Mouse (Mus musculus): Measurements from ENCODE around the gene Olfr465-ps1. TPM values are rescaled to one million over a fixed set of nuclear protein-coding genes. Genes with fewer than 3 reads are reported as not detected.

The Olfr465-ps1 gene
- total RNA-seq (2021), result not detected

DNA sequence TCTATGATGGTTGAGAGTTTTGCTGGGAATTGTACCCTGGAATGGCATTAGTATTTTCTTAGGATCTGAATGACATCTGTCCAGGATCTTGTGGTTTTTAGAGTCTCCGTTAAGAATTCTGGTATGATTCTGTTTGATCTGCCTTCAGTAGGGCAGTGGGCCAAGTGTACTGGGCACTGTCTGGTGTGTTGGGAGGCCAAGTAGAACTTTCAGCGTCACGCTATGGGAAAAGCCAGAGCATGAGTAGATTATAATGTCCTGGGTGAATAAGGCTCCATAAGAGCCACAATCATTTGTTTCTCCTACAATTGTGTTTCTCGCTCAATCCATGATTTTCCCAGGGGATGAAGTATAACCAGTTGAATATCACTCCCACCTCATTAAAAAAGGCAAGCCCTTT lies at the start of gene Olfr465-ps1:
TSS of gene Olfr465-ps1 (plus strand) at position 301 of the 400 bp plus-strand sequence.
- intact Hi-C loops (cut with DNase I), result no loop called here
- no peak for DNase-seq (ENCODE audit: low spot score)

DNA sequence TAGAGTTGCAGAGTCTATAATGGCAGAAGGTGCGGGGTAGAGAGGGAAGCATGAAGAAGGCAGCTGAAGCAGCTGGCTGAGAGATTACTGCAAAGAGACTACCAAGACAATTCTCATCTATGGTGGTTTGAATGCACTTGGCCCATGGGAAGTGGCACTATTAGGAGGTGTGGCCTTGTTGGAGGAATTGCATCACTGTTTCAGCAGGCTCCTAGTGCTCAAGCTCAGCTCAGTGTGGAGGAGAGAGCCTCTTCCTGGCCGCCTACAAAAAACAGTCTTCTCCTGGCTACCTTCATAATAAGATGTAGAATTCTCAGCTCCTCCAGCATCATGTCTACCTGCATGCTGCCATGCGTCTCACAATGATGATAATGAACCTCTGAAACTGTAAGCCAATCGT lies 42.0 kb upstream of the Olfr465-ps1 start:
- no peak for DNase-seq (ENCODE audit: low spot score)
- intact Hi-C loops (cut with DNase I), result no loop called here

DNA sequence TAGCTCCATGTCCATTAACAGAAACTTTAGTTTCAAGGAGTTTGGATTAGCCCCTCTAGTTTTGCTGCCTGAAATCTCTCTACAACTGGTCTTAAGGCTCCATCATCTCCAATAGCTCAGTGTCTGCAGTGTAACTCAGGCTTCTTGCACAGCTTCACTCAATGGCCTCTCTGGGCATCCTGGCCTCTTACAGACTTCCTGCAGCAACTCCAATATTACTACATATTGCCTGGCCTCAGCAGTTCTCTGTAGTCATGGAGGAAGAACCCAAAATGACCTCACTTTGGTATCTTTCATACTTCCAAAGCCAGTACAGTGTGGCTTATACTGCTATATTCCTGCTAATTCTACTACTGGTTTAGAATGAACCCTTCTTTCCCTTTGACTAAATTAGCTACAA lies 40.9 kb upstream of the Olfr465-ps1 start:
- no peak for DNase-seq (ENCODE audit: low spot score)
- intact Hi-C loops (cut with DNase I), result no loop called here

DNA sequence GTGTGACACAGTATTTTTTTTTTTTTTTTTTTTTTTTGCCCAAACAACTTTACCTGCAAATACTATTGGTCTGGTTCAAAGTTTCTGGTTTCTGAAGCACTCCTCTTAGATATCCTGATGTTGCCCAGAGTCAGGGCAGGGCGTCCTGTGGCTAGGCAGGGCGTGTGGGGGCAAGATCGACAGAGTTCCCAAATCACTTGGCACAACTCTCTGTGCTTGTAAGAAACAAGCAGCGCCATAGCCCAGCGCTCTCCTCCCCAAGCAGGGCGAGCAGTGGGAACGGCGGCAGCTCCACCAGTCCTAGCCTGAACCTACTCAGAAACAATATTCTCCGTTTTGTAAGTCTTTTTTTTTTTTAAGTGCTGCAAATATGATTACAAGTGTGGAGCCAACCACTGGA lies 37.2 kb upstream of the Olfr465-ps1 start:
- intact Hi-C loops (cut with DNase I), result no loop called here
- DNase-seq (ENCODE audit: low spot score), result no peak

DNA sequence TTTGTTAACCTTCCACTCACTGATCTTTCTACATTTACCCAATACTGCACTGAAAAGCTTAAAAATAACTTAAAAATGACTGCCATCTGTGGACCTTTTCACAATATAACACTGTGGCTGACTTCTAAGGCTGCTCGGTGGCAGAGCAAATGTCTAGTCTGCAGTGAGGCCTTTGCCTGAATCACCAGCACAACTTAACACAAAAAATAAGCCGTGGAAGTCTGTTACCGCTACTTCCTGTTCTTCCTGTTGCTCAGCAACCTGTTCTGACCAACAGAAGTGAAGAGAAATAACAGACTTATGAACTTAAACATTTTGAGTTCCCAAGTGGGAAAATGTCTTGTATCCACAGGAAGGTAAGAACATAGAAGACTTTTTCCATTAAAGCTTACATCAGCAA lies 36.7 kb upstream of the Olfr465-ps1 start:
- DNase-seq (ENCODE audit: low spot score), result no peak
- intact Hi-C loops (cut with DNase I), result no loop called here

DNA sequence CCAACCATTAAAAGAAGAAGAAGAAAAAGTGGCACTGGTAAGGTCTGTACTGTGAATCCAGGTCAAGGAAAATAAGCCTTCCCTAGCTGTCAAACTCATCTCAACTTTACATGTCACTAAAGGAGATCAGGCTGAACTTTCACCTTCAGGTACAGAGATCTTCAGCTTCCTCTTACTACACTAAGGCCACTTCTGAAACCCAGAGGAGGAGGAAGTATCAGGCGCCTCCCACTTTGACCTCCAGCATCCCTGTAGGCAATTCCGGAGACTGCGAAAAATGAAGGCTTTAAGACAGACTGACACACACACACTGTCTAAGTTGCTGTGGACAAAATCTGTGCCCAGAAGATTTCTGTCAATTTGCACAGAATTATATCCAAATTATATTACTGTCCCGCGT lies 25.9 kb upstream of the Olfr465-ps1 start:
- intact Hi-C loops (cut with DNase I), result loop anchor here (5.0 to 10.0 kb wide), 3 partner anchors 130 to 797 kb away; partner anchors contain the start of genes Aaed1 and Zfp369
- no peak for DNase-seq (ENCODE audit: low spot score)

DNA sequence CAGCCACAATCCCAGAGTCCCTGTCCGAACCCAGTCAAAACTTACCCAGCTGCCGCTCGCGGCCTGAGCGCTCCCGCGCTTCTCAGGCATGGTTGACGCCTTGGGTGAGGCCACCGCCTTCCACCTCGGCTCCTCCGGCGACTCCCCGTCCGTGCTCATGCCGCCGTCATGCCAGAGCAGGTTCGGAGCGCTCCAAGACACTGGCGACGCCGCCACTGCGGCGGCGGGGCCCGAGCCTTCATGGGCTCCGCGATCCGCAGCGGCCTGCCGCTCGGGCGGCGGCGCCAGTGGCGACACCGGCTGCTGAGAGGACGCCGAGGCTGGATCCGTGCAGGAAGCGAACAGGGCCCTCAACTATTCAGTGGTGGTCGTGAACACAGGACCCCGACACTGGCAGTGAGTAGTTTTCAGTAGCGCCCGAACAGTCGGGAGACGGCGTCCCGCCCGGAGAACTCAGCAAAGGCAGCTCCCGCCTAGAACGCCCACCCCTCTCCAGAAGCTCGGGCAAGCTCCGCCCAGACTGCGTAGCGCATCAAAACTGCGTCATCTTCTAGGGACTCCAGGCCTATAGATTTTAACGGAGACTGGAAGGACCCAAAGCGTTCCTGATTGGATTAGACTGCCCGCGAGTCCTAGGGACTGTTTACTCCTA lies 25.3 kb upstream of the Olfr465-ps1 start, which contains the start of gene Mfsd14b:
TSS of gene Mfsd14b (minus strand) at position 517 of the 652 bp plus-strand sequence.
- intact Hi-C loops (cut with DNase I), result loop anchor here (5.0 to 10.0 kb wide), 3 partner anchors 130 to 798 kb away; partner anchors contain the start of genes Aaed1 and Zfp369

DNA sequence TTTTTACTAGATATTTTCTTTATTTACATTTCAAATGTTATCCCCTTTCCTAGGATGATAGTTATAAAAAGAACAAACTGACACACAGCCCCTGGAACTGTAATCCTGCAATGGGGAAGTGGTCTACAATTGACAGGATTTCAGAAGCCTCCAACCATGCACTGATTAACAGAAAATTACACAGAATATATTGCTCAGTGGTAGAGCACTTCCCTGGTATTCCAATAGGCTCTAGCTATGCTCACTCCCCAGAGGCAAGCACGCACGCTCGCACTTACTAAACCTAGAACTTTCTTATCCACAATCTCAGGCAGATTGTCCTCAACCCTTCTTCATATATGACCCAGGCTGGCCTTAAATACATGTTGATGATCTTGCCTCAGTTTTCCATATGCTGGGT lies 24.6 kb upstream of the Olfr465-ps1 start:
- no peak for DNase-seq (ENCODE audit: low spot score)
- intact Hi-C loops (cut with DNase I), result loop anchor here (5.0 to 10.0 kb wide), 3 partner anchors 129 to 798 kb away; partner anchors contain the start of genes Aaed1 and Zfp369

More for the DNA sequence above, 25.3 kb upstream of the Olfr465-ps1 start, which contains the start of gene Mfsd14b:
- DNase-seq (ENCODE audit: low spot score), result peak; percentile 81

DNA sequence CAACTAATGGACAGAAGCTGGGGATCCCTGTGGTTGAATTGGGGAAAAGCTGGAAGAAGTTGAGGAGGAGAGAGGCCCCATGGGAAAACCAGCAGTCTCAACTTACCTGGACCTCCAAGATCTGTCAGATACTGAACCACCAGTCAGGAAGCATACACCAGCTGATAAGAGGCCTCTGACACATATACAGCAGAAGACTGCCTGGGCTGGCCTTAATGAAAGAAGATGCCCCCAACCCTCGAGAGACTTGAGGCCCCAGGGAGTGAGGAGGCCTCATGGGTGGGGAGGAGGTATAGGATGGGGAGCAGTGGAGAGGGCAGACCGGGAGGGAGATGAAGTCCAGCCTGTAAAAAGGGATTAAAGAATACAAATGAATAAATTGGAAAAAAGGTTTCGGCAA lies 16.9 kb upstream of the Olfr465-ps1 start:
- no peak for DNase-seq (ENCODE audit: low spot score)
- intact Hi-C loops (cut with DNase I), result loop anchor here (10.0 kb wide), 1 partner anchor 676 kb away; no protein-coding TSS in a partner anchor

DNA sequence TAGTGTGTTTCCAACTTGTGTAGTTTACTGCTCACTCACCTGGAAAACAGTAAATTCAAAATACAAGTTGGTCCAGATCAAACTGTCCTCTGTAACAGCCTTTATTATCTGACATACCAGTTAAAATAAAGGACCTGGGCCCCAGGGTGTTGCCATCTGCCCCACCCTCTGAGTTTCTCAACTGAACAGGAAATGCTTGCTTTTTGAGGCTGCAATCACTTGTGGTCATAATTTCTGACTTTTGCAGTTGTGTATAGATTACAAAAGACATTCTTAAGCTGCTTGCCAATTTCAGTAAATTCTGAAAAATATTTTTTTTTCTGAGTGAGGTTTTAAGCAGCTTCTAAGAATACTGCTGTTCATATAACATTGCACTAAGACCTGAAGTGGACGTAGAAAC lies 15.8 kb upstream of the Olfr465-ps1 start:
- DNase-seq (ENCODE audit: low spot score), result no peak
- intact Hi-C loops (cut with DNase I), result loop anchor here (10.0 kb wide), 1 partner anchor 677 kb away; no protein-coding TSS in a partner anchor

DNA sequence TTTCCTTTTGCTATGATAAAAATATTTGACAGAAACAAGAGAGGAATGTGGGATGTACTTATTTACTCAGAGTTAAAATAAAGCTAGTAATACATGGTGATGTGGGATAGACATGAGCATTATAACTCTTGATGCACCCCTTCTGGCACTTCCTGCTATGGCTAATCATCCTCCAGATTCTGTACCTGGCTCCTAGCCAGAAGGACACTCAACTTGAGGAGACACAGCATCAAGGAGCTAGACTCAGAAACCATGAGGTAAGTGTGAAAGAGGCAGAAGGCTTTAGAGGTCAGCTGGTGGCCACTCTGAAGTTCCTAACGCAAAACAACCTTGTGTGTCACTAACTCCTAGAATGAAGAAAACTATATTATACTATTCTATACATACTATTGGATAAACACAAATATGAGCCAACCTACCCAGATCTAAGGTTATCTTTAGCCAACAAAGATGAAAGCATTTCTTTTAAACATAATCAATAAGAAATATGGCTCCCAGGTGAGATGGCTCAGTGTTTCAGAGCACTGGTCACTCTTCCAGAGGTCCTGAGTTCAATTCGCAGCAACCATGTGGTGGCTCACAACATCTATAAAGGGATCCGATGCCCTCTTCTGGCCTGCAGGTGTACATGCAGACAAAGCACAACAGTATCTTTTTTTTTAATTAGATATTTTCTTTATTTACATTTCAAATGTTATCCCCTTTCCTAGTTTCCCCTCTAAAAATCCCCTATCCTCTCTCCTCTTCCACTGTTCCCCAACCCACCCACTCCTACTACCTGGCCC lies 10.6 kb upstream of the Olfr465-ps1 start:
- intact Hi-C loops (cut with DNase I), result loop anchor here (10.0 kb wide), 1 partner anchor 682 kb away; no protein-coding TSS in a partner anchor
- DNase-seq (ENCODE audit: low spot score), result no peak

DNA sequence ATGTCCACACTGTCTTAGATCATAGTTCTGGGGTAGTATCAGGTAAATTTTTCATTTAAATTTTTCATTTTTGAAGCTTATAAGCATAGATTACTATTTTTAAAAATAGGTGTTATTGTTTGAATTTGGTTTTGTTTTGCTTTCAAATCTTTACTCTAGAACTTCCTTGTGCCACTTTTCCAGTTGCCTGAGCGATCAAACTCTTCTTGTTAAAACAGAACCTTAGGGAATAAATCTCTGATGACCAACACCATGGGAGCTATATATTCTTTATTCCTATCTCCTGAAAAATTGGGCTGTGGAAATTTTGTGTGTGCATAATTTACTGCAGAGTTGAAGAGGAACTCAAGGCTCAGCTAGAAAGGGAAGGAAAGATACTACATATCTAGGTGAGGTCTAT lies 12.1 kb downstream of the Olfr465-ps1 start, which contains the start of gene Olfr466:
TSS of gene Olfr466 (plus strand) at position 301 of the 400 bp plus-strand sequence.
- DNase-seq (ENCODE audit: low spot score), result no peak
- intact Hi-C loops (cut with DNase I), result no loop called here

DNA sequence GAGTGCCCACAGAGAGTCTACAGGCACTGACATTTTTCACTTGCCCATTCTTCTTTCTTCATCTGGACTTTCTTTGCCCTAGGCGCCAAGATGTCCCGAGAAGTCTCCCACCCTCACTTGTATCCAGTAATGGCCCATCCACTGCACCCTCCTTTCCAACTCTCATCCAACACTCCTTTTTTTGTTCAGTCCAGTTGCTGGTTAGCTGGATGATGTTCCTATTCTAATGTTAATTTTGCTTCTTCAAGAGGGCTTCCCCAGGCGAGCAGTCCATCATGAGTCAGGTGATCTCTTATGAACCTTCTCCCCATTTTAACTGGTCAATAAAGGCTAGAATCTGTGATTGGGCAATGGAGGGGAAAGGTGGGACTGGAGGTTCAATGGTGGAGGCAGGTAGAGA lies 36.2 kb downstream of the Olfr465-ps1 start:
- DNase-seq (ENCODE audit: low spot score), result no peak
- intact Hi-C loops (cut with DNase I), result no loop called here

DNA sequence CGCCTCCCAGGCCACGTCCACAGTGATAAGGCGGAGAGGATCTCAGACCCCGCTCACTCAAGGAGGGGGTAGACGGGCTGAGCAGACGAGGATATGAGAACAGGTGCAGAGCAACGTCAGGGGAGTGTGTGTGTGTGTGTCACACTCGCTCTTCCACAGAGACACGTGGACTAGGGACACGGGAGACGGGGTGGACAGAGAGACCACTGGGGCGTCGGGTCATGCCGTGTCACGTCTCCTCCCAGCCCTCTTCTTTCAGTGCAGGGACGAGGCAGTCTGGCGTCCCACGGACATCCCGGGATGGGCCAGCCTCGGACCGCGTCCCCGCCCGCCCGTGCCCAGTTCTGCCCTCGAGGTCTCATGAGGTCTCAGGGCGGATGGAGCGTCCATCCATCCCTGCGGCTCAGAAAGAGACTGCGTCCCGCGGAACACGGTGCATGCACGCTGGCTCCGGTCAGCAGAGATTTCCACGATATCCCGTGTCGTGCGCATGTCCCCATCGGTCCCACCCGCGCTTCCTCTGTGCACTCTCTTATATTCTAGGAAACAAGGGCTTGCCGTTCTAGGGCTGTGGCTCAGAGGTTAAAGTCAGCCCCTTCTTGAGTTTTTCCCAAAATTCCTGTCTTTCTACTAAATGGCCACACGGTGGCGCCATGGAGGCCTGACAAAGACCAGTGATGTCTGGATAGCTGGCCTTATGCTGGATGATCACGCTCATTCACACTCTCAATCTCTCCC lies 38.0 kb downstream of the Olfr465-ps1 start:
- intact Hi-C loops (cut with DNase I), result loop anchor here (2.0 kb wide), 1 partner anchor 135 kb away; no protein-coding TSS in a partner anchor
- no peak for DNase-seq (ENCODE audit: low spot score)

DNA sequence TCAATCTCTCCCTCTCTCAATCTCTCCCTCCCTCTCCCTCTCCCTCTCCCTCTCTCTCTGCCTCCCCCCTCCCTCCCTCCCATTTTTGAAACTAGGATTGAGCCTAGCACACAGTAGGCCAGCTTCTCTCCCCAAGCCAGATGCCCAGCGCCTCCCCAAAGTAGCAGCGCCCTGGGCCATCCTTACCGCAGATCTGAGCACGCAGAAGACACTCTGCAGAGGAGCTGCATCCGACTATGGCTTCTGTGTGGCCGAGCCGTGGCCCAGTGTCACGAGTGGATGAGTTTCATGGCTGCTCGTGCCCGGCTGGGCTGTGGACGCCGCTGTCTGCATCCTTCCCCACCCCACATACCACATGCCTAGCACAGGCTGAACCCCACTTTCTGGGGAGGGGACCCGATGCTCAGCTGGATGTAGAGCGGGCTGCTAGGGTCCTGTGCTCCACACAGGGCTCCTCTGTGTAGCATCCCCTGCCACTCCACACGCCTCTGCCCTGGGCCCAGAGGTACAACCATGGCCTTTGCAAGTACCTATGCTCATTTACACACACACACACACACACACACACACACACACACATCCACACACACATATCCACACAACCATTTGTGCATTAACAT lies 38.7 kb downstream of the Olfr465-ps1 start:
- intact Hi-C loops (cut with DNase I), result loop anchor here (2.0 kb wide), 1 partner anchor 134 kb away; no protein-coding TSS in a partner anchor
- DNase-seq (ENCODE audit: low spot score), result no peak

Other genes with a start within 250 kb of the Olfr465-ps1 start
- gene Cntnap3, start 234.1 kb upstream of the Olfr465-ps1 start, total RNA-seq (2021), result not detected
- gene Spata31, start 220.7 kb upstream of the Olfr465-ps1 start, total RNA-seq (2021), result not detected
- gene Spata31d1c, start 105.0 kb upstream of the Olfr465-ps1 start, total RNA-seq (2021), result not detected
- gene Prss47, start 85.3 kb upstream of the Olfr465-ps1 start, total RNA-seq (2021), result not detected
- 10 to 100 TPM; 16.6 to 20.6 TPM for gene Mfsd14b, start 25.1 kb upstream of the Olfr465-ps1 start, total RNA-seq (2021)
- not detected for gene Olfr466, start 12.2 kb downstream of the Olfr465-ps1 start, total RNA-seq (2021)
- gene Nlrp4f, start 67.9 kb downstream of the Olfr465-ps1 start, total RNA-seq (2021), result not detected
- not detected for gene Gm10775, start 121.5 kb downstream of the Olfr465-ps1 start, total RNA-seq (2021)
- 10 to 100 TPM; 20.6 to 23.2 TPM for gene Zfp369, start 140.7 kb downstream of the Olfr465-ps1 start, total RNA-seq (2021)